Mouse (Mus musculus) T-cell, adult 2 months (primary cell): ENCODE measurements around the gene Fez1.

Source experiments
- DNase-seq: peaks from one replicate; pipeline ENCODE4 v3.0.0; 2022; ENCODE audit warnings: low spot score

Fez1 gene

GRCm38 (mm10) chr9:36821644-36822000, at the start of gene Fez1:
TSS of gene Fez1 (plus strand) at chr9:36821864.
- DNase-seq = no peak

GRCm38 (mm10) chr9:36783921-36784320, 37.7 kb upstream of the Fez1 start:
- no peak for DNase-seq

DNA sequence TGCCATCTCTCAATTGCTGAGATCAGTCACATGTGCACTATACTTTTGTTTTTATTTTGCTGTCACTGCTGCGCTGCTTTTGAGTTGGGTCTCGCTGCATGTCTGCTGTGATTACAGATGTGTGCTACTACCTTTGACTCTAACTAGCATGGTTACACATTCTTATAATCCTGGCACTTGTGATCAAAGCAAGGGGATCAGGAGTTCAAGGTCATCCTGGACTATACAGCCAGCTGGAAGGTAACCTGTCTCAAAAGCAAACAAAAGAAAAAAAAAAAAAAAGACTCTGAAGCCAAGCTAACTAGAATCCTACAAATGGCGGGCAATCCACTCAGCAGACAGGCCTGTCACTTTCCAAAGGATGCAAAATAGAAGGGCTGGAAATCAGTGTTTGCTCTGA, 29.5 kb upstream of the Fez1 start:
- DNase-seq = no peak

- DNase-seq = no peak
Observed at GRCm38 (mm10) chr9:36794487-36794886, 27.2 kb upstream of the Fez1 start.

DNA sequence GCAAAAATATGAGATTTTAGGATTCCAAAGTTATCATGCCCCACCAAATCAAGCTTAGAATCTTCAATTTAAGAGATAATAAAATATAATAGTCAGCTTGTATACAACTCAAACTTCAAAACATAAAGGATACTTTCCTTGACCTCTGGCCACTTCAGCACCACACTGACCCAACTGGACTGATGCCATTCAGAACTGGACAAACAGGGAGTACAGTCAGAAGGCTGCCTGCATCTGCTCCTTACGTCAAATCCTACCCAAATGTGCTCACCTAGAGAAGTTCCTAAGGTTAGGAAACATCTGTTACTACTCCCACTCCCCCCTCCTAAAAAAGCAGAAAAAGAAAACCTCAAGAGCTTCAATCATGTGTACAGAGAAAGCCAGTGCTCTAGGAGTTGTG, 26.1 kb upstream of the Fez1 start:
- no peak for DNase-seq

DNA sequence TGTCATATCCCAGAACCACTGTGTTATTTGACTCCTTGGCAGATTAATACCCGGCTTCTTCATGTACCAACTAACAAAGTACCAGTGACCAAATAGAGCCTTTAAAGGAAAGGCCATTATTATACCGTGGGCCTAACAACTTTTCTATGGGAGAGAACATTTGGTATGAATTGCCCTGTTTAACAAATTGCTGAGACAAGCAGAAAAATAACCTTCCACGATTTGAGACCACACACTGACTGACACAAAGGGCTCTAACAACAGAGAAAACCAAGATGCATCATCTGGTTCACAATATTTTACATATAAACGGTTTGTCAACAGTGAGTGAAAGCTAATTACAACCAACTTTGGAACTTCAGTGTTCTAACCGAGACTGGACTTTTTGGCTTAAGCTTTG, 25.4 kb upstream of the Fez1 start:
- no peak for DNase-seq

DNA sequence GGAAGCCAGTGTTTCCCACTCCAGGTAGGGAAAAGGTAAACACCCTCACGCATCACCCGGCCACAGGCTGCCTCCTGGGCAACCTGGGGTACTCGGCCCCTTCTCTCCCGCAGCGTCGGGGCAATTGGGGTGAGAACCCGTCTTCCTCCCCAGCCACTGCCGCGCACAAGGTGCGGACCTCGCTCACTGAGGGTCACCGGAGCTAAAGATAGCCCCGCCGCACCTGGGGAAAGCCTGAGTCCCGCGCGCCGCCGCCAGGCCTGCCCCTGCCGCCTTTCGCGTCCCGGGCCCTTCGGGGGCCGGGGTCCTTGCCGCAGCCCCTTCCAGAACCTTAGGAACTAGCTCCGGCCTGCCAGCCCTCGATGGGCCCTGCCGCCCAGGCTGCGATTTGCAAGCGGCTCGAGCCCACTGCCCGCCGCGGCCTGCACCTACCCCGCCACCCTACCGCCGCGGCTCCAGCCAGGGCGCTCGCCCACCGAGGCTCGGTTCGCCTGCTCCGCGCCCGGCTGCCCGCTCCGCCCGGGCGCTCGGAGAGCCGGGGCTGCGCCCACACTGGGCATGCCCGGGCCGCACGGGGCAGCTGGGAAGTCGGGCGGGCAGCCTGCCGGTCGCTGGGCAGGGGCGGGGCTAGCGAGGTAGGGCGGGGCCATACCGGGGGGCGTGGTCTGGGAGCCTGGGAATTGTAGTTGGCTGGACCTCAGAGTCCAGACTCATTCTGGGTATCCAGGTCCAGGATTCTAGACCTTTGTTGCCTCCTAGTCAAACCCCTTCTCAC, 24.7 kb upstream of the Fez1 start, which contains the start of gene Ei24:
Gene Ei24, minus strand, starts transcription at position 613 of the 775 bp plus-strand sequence.
- DNase-seq = peak; percentile 49

GRCm38 (mm10) chr9:36801961-36802360, 19.7 kb upstream of the Fez1 start:
- DNase-seq = no peak

GRCm38 (mm10) chr9:36802951-36803350, 18.7 kb upstream of the Fez1 start:
- DNase-seq = no peak

- no peak for DNase-seq
Observed at GRCm38 (mm10) chr9:36803386-36803785, 18.3 kb upstream of the Fez1 start.

- DNase-seq = no peak
Observed at GRCm38 (mm10) chr9:36803926-36804325, 17.7 kb upstream of the Fez1 start.

DNA sequence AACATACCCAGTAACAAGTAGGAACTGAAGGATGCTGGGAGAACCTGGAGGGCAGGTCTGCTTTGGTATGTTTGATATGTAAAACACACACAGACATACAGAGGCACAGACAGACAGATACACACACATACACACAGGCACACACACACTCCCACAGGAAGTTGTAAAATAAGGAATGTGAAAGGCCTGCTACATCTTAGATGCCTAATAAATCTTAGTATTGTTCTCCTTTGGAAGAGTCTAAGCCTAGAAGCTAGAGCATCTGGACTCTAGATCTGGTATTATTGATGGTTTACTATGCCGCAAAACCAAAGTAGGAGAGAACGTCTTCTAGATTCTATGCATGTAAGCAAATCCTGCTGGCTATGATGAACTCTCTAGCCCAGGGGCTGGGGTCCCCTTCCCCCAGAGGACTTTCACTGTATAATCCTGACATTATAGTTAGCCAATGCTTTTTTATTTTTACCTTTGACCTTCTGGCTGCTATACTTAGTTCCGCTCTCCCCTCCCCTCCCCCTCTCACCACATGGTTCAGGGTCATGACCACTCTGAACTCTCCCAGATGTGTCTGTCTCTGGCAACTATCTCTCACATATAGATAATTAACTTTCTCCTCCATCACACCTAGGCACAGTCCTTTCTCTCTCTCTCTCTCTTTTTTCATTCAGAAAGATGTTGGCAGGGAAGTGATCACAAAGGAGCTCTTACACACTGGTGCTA, 16.2 kb upstream of the Fez1 start:
- DNase-seq = no peak

DNA sequence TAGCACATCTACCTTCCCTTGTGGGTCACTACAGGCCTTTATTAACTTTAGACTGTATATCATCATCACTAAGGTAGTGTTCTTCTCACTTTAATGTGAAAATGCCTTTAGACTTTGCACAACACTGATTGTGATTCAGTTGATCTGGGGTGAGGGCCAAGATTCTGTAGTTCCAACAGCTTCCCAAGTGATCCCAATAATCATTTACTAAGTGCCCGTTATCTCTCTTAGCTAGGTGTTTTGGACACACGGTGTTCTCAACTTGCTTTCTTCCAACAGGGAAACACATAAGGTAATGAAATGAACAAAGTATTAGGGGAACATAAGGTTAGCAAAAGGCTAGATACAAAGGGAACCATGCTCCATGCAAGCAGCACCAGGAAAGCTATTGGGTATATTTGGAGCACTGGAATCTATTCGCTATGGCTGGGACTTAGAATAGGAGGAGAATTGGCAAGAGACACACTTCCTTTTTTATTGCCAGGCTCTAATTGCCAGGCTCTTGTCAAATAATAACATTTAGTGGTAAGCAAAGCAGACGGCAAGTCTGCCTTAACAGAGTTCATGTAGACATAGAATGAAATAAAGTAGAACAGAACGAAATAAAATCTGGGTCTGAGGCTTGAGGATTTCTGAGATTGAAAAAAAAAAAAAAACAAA, 13.4 kb upstream of the Fez1 start:
- DNase-seq = no peak

GRCm38 (mm10) chr9:36814486-36814885, 7.2 kb upstream of the Fez1 start:
- DNase-seq = no peak

DNA sequence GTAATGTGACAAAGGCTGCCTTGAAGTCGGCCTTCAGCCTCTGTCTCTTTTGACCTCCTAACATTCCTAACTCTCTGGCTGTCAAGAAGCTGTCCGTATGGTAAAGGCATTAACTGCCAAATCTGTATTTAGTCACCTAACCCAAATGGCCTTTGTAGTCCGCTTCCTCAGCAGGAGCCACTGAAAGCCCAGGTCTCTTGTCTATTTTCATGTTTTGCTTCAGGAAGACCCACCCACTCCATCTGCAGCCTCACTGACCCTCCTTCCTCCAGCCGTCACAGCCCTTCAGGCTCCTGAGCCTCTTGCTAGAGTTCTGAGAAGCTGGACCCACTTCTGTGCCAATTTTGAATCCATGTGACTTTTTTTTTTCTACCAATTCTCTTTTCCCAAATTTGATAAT, 2.8 kb upstream of the Fez1 start:
- DNase-seq = no peak

GRCm38 (mm10) chr9:36820969-36821643, 558 bp upstream of the Fez1 start:
- no peak for DNase-seq

DNA sequence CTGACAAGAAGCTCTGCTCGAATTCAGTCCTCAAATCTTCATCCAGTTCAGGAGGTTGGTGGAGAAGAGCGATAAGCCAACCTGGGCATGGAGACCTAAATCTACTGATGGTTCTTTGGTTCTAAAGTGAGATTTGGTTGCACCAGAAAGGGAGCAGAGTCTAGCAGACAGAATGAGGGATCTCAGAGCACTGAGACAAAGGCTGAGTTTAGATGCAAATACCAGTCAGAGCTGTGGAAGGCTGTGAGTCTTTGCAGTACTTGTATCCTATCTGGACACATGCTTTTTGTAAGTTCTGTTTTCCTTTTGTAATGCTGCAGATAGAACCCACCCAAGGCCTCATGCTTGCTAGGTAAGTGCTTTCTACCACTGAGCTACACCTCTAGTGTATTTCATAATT, 360 bp downstream of the Fez1 start:
- DNase-seq = no peak

GRCm38 (mm10) chr9:36826612-36827363, 5.1 kb downstream of the Fez1 start:
- DNase-seq = no peak

GRCm38 (mm10) chr9:36831401-36831800, 9.7 kb downstream of the Fez1 start:
- no peak for DNase-seq

- peak; percentile 1 for DNase-seq
Observed at GRCm38 (mm10) chr9:36832529-36832928, 10.9 kb downstream of the Fez1 start.

GRCm38 (mm10) chr9:36833043-36833881, 11.6 kb downstream of the Fez1 start:
- DNase-seq = no peak
